Mouse (Mus musculus) small intestine, adult 2 months (tissue): ENCODE measurements around the gene Abcb11.

Experiments used
- CTCF ChIP-seq: fragments of 200-500 bp; IDR thresholded peaks from 2 replicates; pipeline ENCODE4 v1.5.1; 2012; ENCODE audit warnings: low read depth, mild to moderate bottlenecking, control low read depth, inconsistent platforms, low read length, moderate library complexity, mixed read lengths; ENCODE audit not compliant: insufficient replicate concordance, insufficient read length; ENCODE audit errors: extremely low read depth
- POLR2A ChIP-seq: fragments of 200-500 bp; IDR thresholded peaks from 2 replicates; pipeline ENCODE4 v1.6.1; 2012; ENCODE audit warnings: low read depth, mild to moderate bottlenecking, control low read depth, inconsistent platforms, low read length, moderate library complexity

GRCm38 (mm10) chr2:69381740-69382139 lies 39.3 kb upstream of the Abcb11 start:
- no peak for TF ChIP-seq CTCF
- TF ChIP-seq POLR2A: no peak
